Mouse (Mus musculus) C2C12 (cell line): ENCODE measurements around the gene Rad52.

ENCODE experiments used
- CTCF ChIP-seq: IDR thresholded peaks from one replicate; pipeline ENCODE4 v1.5.1; 2011; ENCODE audit not compliant: control insufficient read depth, insufficient read depth, insufficient read length
- MYOD1 ChIP-seq: IDR thresholded peaks from one replicate; pipeline ENCODE4 v1.6.1; 2011; ENCODE audit warnings: low read depth; ENCODE audit not compliant: control insufficient read depth, insufficient read length
- MYOG ChIP-seq: IDR thresholded peaks from one replicate; pipeline ENCODE4 v1.6.1; 2011; ENCODE audit not compliant: control insufficient read depth, insufficient read length; ENCODE audit errors: extremely low read depth

DNA sequence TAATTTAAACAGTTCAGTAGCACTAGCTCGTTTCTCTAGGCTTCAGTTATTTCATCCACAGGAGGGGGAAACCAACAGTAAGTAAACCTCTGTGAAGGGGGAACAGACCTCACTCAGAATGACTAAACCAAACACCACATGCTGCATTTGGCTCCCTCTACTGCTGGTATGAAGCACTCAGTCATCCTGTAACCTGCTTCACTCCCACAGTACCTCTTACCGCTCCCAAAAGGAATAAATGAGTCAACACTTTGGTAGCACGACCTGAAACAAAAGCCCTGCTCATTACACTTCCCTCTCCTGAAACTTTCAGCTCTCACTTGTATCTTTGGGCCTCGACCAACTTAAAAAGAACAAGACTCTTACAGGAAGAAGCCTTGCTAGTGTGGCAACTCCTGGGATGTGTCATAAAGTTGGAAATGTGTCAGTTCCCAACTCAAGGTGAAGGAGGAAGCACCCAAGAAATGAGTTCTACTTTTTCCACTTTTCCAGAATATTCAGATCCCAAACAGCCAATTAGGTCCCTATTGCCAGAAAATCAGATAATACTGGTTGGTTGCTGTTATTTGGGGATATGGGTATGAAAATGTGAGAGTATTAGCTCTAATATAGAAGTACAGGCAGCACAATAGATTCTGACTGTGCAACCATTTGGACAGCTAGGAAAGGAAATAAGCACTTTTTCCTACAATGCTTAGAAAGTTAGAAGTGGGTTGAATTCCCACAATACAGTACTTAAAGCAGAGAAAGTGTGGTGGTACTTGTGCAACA lies 21.9 kb downstream of the Rad52 start:
- TF ChIP-seq MYOD1 (no peak), CTCF (peak; percentile 22), MYOG (no peak)
